Mouse (Mus musculus): ENCODE measurements around the gene Hoxb4. TPM values are rescaled to one million over a fixed set of nuclear protein-coding genes. Genes with fewer than 3 reads are reported as not detected.

The Hoxb4 gene
- total and polyA plus RNA-seq, 3 experiments, result 2.7 to 5.5 (median 3.3) TPM

DNA sequence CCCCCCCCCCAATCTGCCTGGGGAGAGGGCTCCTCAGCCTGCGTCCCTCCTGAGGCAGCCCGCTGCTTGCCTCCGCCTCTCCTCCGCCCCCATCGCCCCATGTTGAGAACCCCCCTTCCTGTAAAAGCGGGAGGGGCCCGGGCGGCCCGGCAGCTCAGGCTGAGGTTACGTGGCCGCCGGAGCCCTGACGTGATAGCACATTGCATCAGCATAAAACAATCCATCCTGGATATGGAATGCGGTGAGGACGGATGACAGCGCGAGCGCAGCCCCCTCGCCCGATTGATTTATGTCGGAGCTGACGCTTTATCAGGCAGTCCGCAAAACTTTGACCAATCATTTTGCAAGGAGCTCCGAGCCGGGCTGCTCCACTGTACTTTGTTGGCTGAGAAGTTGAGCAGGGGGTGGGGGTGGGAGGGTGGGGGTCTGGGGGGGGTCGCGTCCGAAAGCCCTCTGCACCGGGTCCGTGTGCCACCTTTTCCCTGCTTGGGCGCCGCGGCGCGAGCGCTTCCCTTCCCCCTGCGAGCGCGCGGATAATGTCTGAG lies 47.0 kb upstream of the Hoxb4 start, which contains the start of gene Hoxb9:
Gene Hoxb9, plus strand, starts transcription at position 462 of the 545 bp plus-strand sequence.
- Histone ChIP-seq H3K79me2 (replicated peaks; ENCODE audit: control insufficient read depth, extremely low read depth, insufficient read depth, poor library complexity, severe bottlenecking) (no peaks in the 10 kb centered on the region), H3K27ac (ENCODE audit: insufficient read depth, low read depth) (no peak within 1 kb of the TSS), H3K27me3 (replicated peaks) (peaks cover 96% of the 10 kb centered on the region), H3K9me3 (replicated peaks; ENCODE audit: low read length) (peaks cover 14% of the 10 kb centered on the region), H3K4me2 (ENCODE audit: insufficient read depth, low read depth, poor library complexity, severe bottlenecking) (no peak within 1 kb of the TSS), H3K36me3 (replicated peaks in 1 of 2; ENCODE audit: control insufficient read depth in 1 of 2, insufficient read depth in 1 of 2, low read length in 1 of 2) (no peaks in the 10 kb centered on the region), H3K9ac (ENCODE audit: insufficient read depth, low read depth) (no peak within 1 kb of the TSS), H3K4me3 (replicated peaks in 1 of 3; ENCODE audit: low read depth in 2 of 3, low read length in 2 of 3, poor library complexity in 1 of 3) (no peak within 1 kb of the TSS), H3K4me1 (ENCODE audit: control insufficient read depth in 1 of 2, insufficient read depth in 2 of 2) (peaks cover 0 to 5% of the 10 kb centered on the region in 2 experiments; a peak in 1 of 4 replicates)
- dilution Hi-C loops (cut with MboI; ENCODE audit: extremely low pct_ligation_motif_present, extremely low pct_unique_long_range_greater_than_20kb, low sequenced_read_pairs), result no loop called here
- DNase-seq (ENCODE audit: extremely low read depth), result no peak
- no peak for TF ChIP-seq MAZ (IDR thresholded peaks at IDR 0.05; ENCODE audit: low read depth, low read length)
- no peak for TF ChIP-seq CHD2 (IDR thresholded peaks at IDR 0.05; ENCODE audit: low read length)
- no peak for TF ChIP-seq ZKSCAN1 (IDR thresholded peaks at IDR 0.05; ENCODE audit: borderline replicate concordance, low read depth, low read length)
- TF ChIP-seq POLR2A (IDR thresholded peaks at IDR 0.05; ENCODE audit: low read depth, low read length), result no peak
- TF ChIP-seq SIN3A (IDR thresholded peaks at IDR 0.05; ENCODE audit: low read length), result no peak
- no peak for TF ChIP-seq GABPA (IDR thresholded peaks at IDR 0.05; ENCODE audit: insufficient replicate concordance, low read depth, low read length)
- no peak for TF ChIP-seq PAX5 (IDR thresholded peaks at IDR 0.05; ENCODE audit: low read length)
- in situ Hi-C loops (cut with MboI; ENCODE audit: low pct_ligation_motif_present, low pct_unique_long_range_greater_than_20kb, low sequenced_read_pairs), result no loop called here

DNA sequence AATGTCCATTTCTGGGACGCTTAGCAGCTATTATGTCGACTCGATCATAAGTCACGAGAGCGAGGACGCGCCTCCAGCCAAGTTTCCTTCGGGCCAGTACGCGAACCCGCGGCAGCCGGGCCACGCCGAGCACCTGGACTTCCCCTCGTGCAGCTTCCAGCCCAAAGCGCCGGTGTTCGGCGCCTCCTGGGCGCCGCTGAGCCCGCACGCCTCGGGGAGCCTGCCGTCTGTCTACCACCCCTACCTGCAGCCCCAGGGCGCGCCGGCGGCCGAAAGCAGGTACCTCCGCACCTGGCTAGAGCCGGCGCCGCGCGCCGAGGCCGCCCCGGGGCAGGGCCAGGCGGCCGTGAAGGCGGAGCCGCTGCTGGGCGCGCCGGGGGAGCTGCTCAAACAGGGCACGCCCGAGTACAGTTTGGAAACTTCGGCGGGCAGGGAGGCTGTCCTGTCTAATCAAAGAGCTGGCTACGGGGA lies 46.5 kb upstream of the Hoxb4 start:
- TF ChIP-seq CTCF (conservative IDR thresholded peaks at IDR 0.05 in 1 of 2, IDR thresholded peaks at IDR 0.05 in 1 of 2; ENCODE audit: low read depth in 2 of 2, low read length in 2 of 2) (no peak), USF2 (conservative IDR thresholded peaks at IDR 0.05; ENCODE audit: low read depth, low read length) (no peak), POLR2A (IDR thresholded peaks at IDR 0.05; ENCODE audit: low read depth, low read length) (no peak), RAD21 (IDR thresholded peaks at IDR 0.05; ENCODE audit: low read depth, low read length) (no peak), ZMIZ1 (IDR thresholded peaks at IDR 0.05; ENCODE audit: low read depth, low read length) (no peak), KAT2A (IDR thresholded peaks at IDR 0.05; ENCODE audit: insufficient replicate concordance, low read length) (no peak), MAFK (IDR thresholded peaks at IDR 0.05; ENCODE audit: insufficient replicate concordance, low read length) (no peak), SIN3A (IDR thresholded peaks at IDR 0.05; ENCODE audit: low read length) (no peak), GABPA (IDR thresholded peaks at IDR 0.05; ENCODE audit: insufficient replicate concordance, low read depth, low read length) (no peak), CHD2 (IDR thresholded peaks at IDR 0.05; ENCODE audit: low read length) (no peak), TCF12 (IDR thresholded peaks at IDR 0.05; ENCODE audit: low read depth, low read length) (no peak), POLR2AphosphoS2 (IDR thresholded peaks at IDR 0.05; ENCODE audit: low read depth, low read length) (no peak)
- peaks cover 14% of the 10 kb centered on the region for H3K9me3 ChIP-seq (replicated peaks; ENCODE audit: low read length)
- no peak overlapping the region for H3K4me3 ChIP-seq (replicated peaks in 1 of 3; ENCODE audit: low read depth in 2 of 3, low read length in 2 of 3, poor library complexity in 1 of 3)
- H3K4me1 ChIP-seq (ENCODE audit: control insufficient read depth in 1 of 2, insufficient read depth in 2 of 2), result peaks cover 0 to 5% of the 10 kb centered on the region in 2 experiments; a peak in 1 of 4 replicates
- dilution Hi-C loops (cut with MboI; ENCODE audit: extremely low pct_ligation_motif_present, extremely low pct_unique_long_range_greater_than_20kb, low sequenced_read_pairs) (no loop called here), in situ Hi-C loops (cut with MboI; ENCODE audit: low pct_ligation_motif_present, low pct_unique_long_range_greater_than_20kb, low sequenced_read_pairs) (no loop called here)
- H3K36me3 ChIP-seq (replicated peaks in 1 of 2; ENCODE audit: control insufficient read depth in 1 of 2, insufficient read depth in 1 of 2, low read length in 1 of 2), result no peaks in the 10 kb centered on the region
- no peak overlapping the region for H3K27ac ChIP-seq (ENCODE audit: insufficient read depth, low read depth)
- H3K9ac ChIP-seq (ENCODE audit: insufficient read depth, low read depth), result no peak overlapping the region
- H3K4me2 ChIP-seq (ENCODE audit: insufficient read depth, low read depth, poor library complexity, severe bottlenecking), result no peak overlapping the region
- DNase-seq (ENCODE audit: extremely low read depth), result no peak
- peaks cover 98% of the 10 kb centered on the region for H3K27me3 ChIP-seq (replicated peaks)
- H3K79me2 ChIP-seq (replicated peaks; ENCODE audit: control insufficient read depth, extremely low read depth, insufficient read depth, poor library complexity, severe bottlenecking), result no peaks in the 10 kb centered on the region
